Mouse (Mus musculus) c-Kit-positive CD71-positive TER-119-positive erythroid progenitor cells, embryonic 14.5 days (primary cell): ENCODE results near the gene Ift20.
"Not testable (repeated sequence)": the region's sequence is repeated elsewhere in the genome, so short reads cannot be mapped to it uniquely, and the experiment has no call there.

ENCODE experiments used
- DNase-seq: peaks from one replicate; pipeline ENCODE4 v3.0.0-alpha.2; 2013; ENCODE audit warnings: low spot score

Gene Ift20

GRCm38 (mm10) chr11:78522481-78522997 is 13.6 kb upstream of the Ift20 start:
- no peak for DNase-seq

GRCm38 (mm10) chr11:78523241-78523955 is 12.8 kb upstream of the Ift20 start:
- DNase-seq, result no peak

- no peak for DNase-seq
These were observed 11.3 kb upstream of the Ift20 start for GRCm38 (mm10) chr11:78524838-78525237.

- no peak for DNase-seq
These were observed 7.4 kb upstream of the Ift20 start for GRCm38 (mm10) chr11:78528714-78529113.

GRCm38 (mm10) chr11:78530001-78530400 is 6.2 kb upstream of the Ift20 start:
- no peak for DNase-seq

- no peak for DNase-seq
These were observed 5.1 kb upstream of the Ift20 start for GRCm38 (mm10) chr11:78531046-78531445.

- not testable (repeated sequence) for DNase-seq
These were observed 4.6 kb upstream of the Ift20 start for GRCm38 (mm10) chr11:78531515-78531914.

GRCm38 (mm10) chr11:78534516-78534915 is 1.6 kb upstream of the Ift20 start:
- DNase-seq, result no peak

GRCm38 (mm10) chr11:78535376-78536079 is 633 bp upstream of the Ift20 start:
- DNase-seq, result no peak

GRCm38 (mm10) chr11:78536690-78537084 is 526 bp downstream of the Ift20 start:
- no peak for DNase-seq

- DNase-seq, result no peak
These were observed 4.2 kb downstream of the Ift20 start for GRCm38 (mm10) chr11:78540358-78540757.

GRCm38 (mm10) chr11:78544449-78545111 is 8.4 kb downstream of the Ift20 start:
- DNase-seq, result no peak

GRCm38 (mm10) chr11:78545181-78545580 is 9.0 kb downstream of the Ift20 start:
- DNase-seq, result no peak

- DNase-seq, result no peak
These were observed 11.7 kb downstream of the Ift20 start for GRCm38 (mm10) chr11:78547718-78548460.

- DNase-seq, result no peak
These were observed 13.4 kb downstream of the Ift20 start for GRCm38 (mm10) chr11:78549491-78549987.

GRCm38 (mm10) chr11:78550168-78551058 is 14.3 kb downstream of the Ift20 start, which contains the start of gene Tmem97:
TSS of gene Tmem97 (minus strand) at chr11:78550777.
- DNase-seq, result peak; percentile 92

- DNase-seq, result no peak
These were observed 14.9 kb downstream of the Ift20 start for GRCm38 (mm10) chr11:78551059-78551398.

- DNase-seq, result no peak
These were observed 19.5 kb downstream of the Ift20 start for GRCm38 (mm10) chr11:78555623-78556022.

GRCm38 (mm10) chr11:78556070-78556469 is 19.9 kb downstream of the Ift20 start:
- no peak for DNase-seq

- no peak for DNase-seq
These were observed 21.1 kb downstream of the Ift20 start for GRCm38 (mm10) chr11:78557241-78557640.

- DNase-seq, result peak; percentile 60
These were observed 24.3 kb downstream of the Ift20 start for GRCm38 (mm10) chr11:78560447-78560846.
